Mouse (Mus musculus): ENCODE results near the gene Tmem125. TPM values are rescaled to one million over a fixed set of nuclear protein-coding genes. Genes with fewer than 3 reads are reported as not detected.

The Tmem125 gene
- polyA plus RNA-seq, 1 experiment from 2014 or later, result 41.3 TPM

DNA sequence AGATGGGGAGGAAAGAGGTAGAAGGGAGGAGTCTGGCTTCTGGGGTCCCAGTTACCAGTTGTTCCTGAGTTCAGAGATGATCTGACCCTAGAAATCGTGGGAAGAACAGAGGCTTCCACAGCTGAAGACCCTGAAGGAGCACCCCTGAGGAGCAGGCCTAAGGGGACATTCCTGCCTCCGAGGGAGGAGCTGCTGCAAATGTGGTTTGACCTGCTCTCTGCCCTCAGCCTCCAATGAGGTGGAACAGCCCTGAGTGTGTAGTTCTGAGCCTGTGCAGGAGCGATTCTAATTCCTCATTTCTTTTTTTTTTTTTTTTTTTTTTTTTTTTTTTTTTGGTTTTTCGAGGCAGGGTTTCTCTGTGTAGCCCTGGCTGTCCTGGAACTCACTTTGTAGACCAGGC, 10.7 kb downstream of the Tmem125 start:
- TF ChIP-seq CTCF (IDR thresholded peaks at IDR 0.05; ENCODE audit: low read depth), result no peak
- Histone ChIP-seq H3K4me3 (ENCODE audit: low read depth, low read length) (no peak overlapping the region), H3K9ac (ENCODE audit: low read length) (no peak overlapping the region), H3K27me3 (ENCODE audit: control insufficient read depth, insufficient read depth, low read length) (no peaks in the 10 kb centered on the region), H3K4me2 (replicated peaks; ENCODE audit: low read depth) (no peak overlapping the region), H3K36me3 (ENCODE audit: control insufficient read depth, insufficient read depth, low read length) (no peaks in the 10 kb centered on the region), H3K27ac (replicated peaks) (no peak overlapping the region), H3K9me3 (ENCODE audit: control insufficient read depth, low read length) (no peaks in the 10 kb centered on the region), H3K4me1 (replicated peaks; ENCODE audit: control insufficient read depth, insufficient read depth) (no peaks in the 10 kb centered on the region)
- DNase-seq (ENCODE audit: low spot score) (no peak), ATAC-seq (ENCODE audit: low FRiP score, low TSS enrichment) (no peak)
- WGBS, result 53% methylated on average over 3 of the region's 4 CpGs

DNA sequence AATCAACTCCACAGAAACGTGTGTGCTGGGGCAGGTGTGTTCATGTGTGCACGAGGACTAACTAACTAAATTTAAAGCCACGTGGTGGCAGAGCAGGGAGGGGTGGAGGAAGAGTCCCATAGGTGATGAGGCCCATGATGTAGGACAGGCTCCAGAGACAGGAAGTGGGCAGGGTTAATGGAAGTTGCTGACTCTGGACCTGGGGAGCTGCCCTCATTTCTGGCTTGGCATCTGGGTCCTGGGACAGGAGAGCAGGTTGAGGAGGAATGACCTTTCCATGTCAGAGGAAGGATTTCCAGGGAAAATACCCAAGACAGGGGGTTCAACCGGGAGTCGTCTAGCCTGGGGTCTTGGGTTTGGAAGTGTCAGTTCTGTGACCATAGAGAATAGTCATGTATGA, 11.2 kb downstream of the Tmem125 start:
- Histone ChIP-seq H3K9me3 (ENCODE audit: control insufficient read depth, low read length) (no peaks in the 10 kb centered on the region), H3K27ac (replicated peaks) (no peak overlapping the region), H3K4me2 (replicated peaks; ENCODE audit: low read depth) (no peak overlapping the region), H3K4me1 (replicated peaks; ENCODE audit: control insufficient read depth, insufficient read depth) (no peaks in the 10 kb centered on the region), H3K27me3 (ENCODE audit: control insufficient read depth, insufficient read depth, low read length) (no peaks in the 10 kb centered on the region), H3K9ac (ENCODE audit: low read length) (no peak overlapping the region), H3K36me3 (ENCODE audit: control insufficient read depth, insufficient read depth, low read length) (no peaks in the 10 kb centered on the region), H3K4me3 (ENCODE audit: low read depth, low read length) (no peak overlapping the region)
- DNase-seq (ENCODE audit: low spot score), result no peak
- 72% methylated on average over 5 of the region's 5 CpGs for WGBS
- no peak for TF ChIP-seq CTCF (IDR thresholded peaks at IDR 0.05; ENCODE audit: low read depth)
- ATAC-seq (ENCODE audit: low FRiP score, low TSS enrichment), result no peak

DNA sequence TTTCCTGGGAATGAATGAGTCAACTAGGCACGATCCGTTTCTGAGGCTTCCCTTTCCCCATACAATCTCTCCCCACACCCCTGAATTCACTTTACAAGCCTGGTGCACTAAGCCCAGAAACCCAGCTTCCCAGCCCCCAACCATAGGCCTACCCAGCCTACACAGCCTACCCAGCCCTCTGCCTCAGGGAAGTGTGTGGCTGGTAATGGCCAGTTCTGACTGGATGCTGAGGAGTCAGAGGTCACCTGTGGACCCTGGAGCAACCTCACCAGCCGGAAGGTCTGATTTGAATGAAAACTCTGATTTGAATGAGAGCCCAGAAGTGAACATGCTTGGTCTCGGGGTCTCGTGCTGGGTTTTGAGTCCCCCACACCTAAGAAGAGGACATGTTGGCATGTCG, 16.1 kb downstream of the Tmem125 start:
- peak overlapping the region; percentile 50 for H3K4me2 ChIP-seq (replicated peaks; ENCODE audit: low read depth)
- DNase-seq (ENCODE audit: low spot score) (no peak), ATAC-seq (ENCODE audit: low FRiP score, low TSS enrichment) (peak; percentile 30; the same call in 1 of the 2 replicates)
- TF ChIP-seq CTCF (IDR thresholded peaks at IDR 0.05; ENCODE audit: low read depth), result no peak
- TF ChIP-seq EP300 (optimal IDR thresholded peaks at IDR 0.05), result no peak
- H3K27ac ChIP-seq (replicated peaks), result peak overlapping the region; percentile 85
- H3K9ac ChIP-seq (ENCODE audit: low read length), result peak overlapping the region; percentile 35; the same call in 1 of the 2 replicates
- H3K27me3 ChIP-seq (ENCODE audit: control insufficient read depth, insufficient read depth, low read length), result no peaks in the 10 kb centered on the region
- H3K4me1 ChIP-seq (replicated peaks; ENCODE audit: control insufficient read depth, insufficient read depth), result no peaks in the 10 kb centered on the region
- 78% methylated on average over 6 of the region's 6 CpGs for WGBS
- no peaks in the 10 kb centered on the region for H3K36me3 ChIP-seq (ENCODE audit: control insufficient read depth, insufficient read depth, low read length)
- peak overlapping the region; percentile 31 for H3K4me3 ChIP-seq (ENCODE audit: low read depth, low read length)
- H3K9me3 ChIP-seq (ENCODE audit: control insufficient read depth, low read length), result no peaks in the 10 kb centered on the region

DNA sequence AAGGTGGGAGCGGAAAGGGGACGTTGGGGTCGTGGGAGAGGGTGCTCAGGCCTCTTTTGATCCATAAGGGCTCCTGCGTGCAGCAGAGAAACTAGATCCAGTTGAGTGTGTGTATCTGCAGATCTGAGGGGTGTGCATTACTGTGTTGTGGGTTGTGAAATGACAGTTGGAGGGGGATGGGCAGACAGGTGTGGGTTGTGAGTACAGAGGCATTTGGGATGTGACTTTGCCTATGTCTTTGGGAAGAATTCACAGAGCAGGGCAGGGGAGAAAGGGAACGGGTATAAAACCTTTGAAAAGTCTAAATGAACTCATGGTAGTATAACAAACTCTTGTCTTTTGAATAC, 16.5 kb downstream of the Tmem125 start:
- peak overlapping the region; percentile 35 for H3K9ac ChIP-seq (ENCODE audit: low read length)
- H3K4me3 ChIP-seq (ENCODE audit: low read depth, low read length), result peak overlapping the region; percentile 31
- WGBS, result 29% methylated on average over 5 of the region's 5 CpGs
- ATAC-seq (ENCODE audit: low FRiP score, low TSS enrichment), result peak; percentile 47
- TF ChIP-seq CTCF (IDR thresholded peaks at IDR 0.05; ENCODE audit: low read depth) (no peak), EP300 (optimal IDR thresholded peaks at IDR 0.05) (no peak)
- peak overlapping the region; percentile 50 for H3K4me2 ChIP-seq (replicated peaks; ENCODE audit: low read depth)
- H3K36me3 ChIP-seq (ENCODE audit: control insufficient read depth, insufficient read depth, low read length), result no peaks in the 10 kb centered on the region
- H3K9me3 ChIP-seq (ENCODE audit: control insufficient read depth, low read length), result no peaks in the 10 kb centered on the region
- no peaks in the 10 kb centered on the region for H3K27me3 ChIP-seq (ENCODE audit: control insufficient read depth, insufficient read depth, low read length)
- DNase-seq (ENCODE audit: low spot score), result no peak
- peak overlapping the region; percentile 85 for H3K27ac ChIP-seq (replicated peaks)
- no peaks in the 10 kb centered on the region for H3K4me1 ChIP-seq (replicated peaks; ENCODE audit: control insufficient read depth, insufficient read depth)

DNA sequence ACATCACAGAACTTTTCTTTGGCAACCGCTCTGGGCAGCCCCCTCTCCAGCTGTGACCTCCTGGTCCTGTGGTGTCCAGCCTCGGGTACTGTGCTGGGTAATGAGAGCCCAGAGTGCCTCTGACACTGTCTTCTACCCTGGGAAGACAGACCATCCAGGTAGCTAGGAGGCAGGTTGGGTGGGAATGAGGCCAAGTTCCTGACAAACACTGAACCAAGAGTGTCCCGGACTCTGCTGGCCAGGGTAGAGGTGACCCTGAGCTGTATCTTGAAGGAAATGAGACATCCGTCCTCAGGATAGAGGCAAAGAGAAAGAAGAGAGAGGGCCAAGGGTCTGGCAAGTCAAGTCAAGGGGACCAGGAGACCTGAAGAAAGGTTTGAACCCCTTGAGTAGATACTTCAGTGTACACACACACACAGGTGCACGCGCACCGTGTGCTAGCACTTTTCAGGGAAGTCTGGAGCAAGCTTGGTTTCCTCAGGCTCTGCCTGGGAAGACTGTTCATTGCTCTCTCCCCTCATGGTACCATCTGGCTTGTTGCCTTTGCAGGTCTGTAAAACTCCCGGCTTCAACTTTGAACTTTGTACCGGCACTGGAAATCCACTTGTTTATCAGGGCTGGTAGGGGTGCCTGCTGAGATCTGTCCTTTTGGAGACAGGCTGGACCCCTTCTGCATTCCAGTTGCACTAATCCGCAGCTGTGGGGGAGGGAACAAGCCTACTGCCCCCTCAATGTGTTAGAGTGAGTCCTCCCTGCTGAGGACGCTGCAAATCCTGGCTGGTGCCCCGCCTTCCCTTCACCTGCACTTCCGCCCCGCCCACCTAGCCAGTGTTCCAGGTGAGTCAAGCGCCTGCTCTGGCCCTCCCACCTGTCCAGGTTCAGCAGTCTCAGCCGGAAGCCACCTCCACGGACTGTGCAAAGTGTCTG, 17.2 kb downstream of the Tmem125 start, which contains the start of gene 2610528J11Rik:
2610528J11Rik (plus strand) TSS at position 592 of the 927 bp plus-strand sequence.
- peak within 1 kb of the TSS; percentile 31 for H3K4me3 ChIP-seq (ENCODE audit: low read depth, low read length)
- DNase-seq (ENCODE audit: low spot score) (peak; percentile 94), ATAC-seq (ENCODE audit: low FRiP score, low TSS enrichment) (peak; percentile 94)
- H3K4me2 ChIP-seq (replicated peaks; ENCODE audit: low read depth), result peak within 1 kb of the TSS; percentile 50
- 31% methylated on average over 17 of the region's 17 CpGs for WGBS
- H3K27ac ChIP-seq (replicated peaks), result peak within 1 kb of the TSS; percentile 85
- H3K27me3 ChIP-seq (ENCODE audit: control insufficient read depth, insufficient read depth, low read length), result no peaks in the 10 kb centered on the region
- no peaks in the 10 kb centered on the region for H3K4me1 ChIP-seq (replicated peaks; ENCODE audit: control insufficient read depth, insufficient read depth)
- no peaks in the 10 kb centered on the region for H3K9me3 ChIP-seq (ENCODE audit: control insufficient read depth, low read length)
- no peak for TF ChIP-seq CTCF (IDR thresholded peaks at IDR 0.05; ENCODE audit: low read depth)
- no peak for TF ChIP-seq EP300 (optimal IDR thresholded peaks at IDR 0.05)
- H3K9ac ChIP-seq (ENCODE audit: low read length), result peak within 1 kb of the TSS; percentile 35
- no peaks in the 10 kb centered on the region for H3K36me3 ChIP-seq (ENCODE audit: control insufficient read depth, insufficient read depth, low read length)

DNA sequence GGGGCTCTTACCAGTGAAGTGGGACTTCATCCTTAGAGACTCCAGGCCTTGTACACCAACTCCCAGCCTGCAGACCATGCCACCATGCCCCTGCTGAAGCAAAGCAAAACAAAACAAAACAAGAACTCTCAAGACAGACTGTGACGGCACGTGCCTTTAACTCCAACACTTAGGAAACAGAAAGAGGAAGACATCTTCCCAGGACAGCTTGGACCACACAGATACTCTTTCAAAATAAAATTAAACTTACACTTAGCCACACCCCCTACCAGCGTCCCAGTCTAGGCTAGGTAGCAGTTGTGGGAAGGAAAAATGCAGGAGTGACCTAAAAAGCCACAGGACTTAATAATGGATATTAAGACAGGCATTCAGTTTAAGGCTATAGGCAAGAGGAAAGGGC, 18.1 kb downstream of the Tmem125 start:
- no peaks in the 10 kb centered on the region for H3K27me3 ChIP-seq (ENCODE audit: control insufficient read depth, insufficient read depth, low read length)
- WGBS, result 62% methylated on average over 3 of the region's 3 CpGs
- H3K9me3 ChIP-seq (ENCODE audit: control insufficient read depth, low read length), result no peaks in the 10 kb centered on the region
- H3K4me2 ChIP-seq (replicated peaks; ENCODE audit: low read depth), result no peak overlapping the region
- DNase-seq (ENCODE audit: low spot score), result no peak
- H3K27ac ChIP-seq (replicated peaks), result peak overlapping the region; percentile 85
- TF ChIP-seq EP300 (optimal IDR thresholded peaks at IDR 0.05) (no peak), CTCF (IDR thresholded peaks at IDR 0.05; ENCODE audit: low read depth) (no peak)
- no peak for ATAC-seq (ENCODE audit: low FRiP score, low TSS enrichment)
- H3K4me3 ChIP-seq (ENCODE audit: low read depth, low read length), result no peak overlapping the region
- H3K9ac ChIP-seq (ENCODE audit: low read length), result no peak overlapping the region
- H3K4me1 ChIP-seq (replicated peaks; ENCODE audit: control insufficient read depth, insufficient read depth), result no peaks in the 10 kb centered on the region
- no peaks in the 10 kb centered on the region for H3K36me3 ChIP-seq (ENCODE audit: control insufficient read depth, insufficient read depth, low read length)

Data from stomach, postnatal 0 days (tissue).